Comparison of ENCODE assay signal across 7 mouse cellular contexts in genomic region chr6:86523755-86524434, GRCm38 (mm10). TPM values are rescaled to one million over a fixed set of nuclear protein-coding genes. Genes with fewer than 3 reads are reported as not detected.
DNase-seq lines count a peak whose midpoint lies in the region; ATAC-seq and TF ChIP-seq lines count a peak whose summit lies in the region.

No protein-coding gene starts in this region.

- peak overlapping the region; percentile 99 for H3K9ac ChIP-seq in forebrain, postnatal 0 days
- H3K9ac ChIP-seq in limb, embryonic 14.5 days (ENCODE audit: low read depth, low read length, severe bottlenecking) = peak overlapping the region; percentile 95
- H3K9ac ChIP-seq in midbrain, embryonic 16.5 days (ENCODE audit: low read depth, low read length) = peak overlapping the region; percentile 71

- H3K4me1 ChIP-seq in forebrain, postnatal 0 days (ENCODE audit: insufficient read depth) = peaks cover 12% of the 10 kb centered on the region
- H3K4me1 ChIP-seq in limb, embryonic 14.5 days (ENCODE audit: control insufficient read depth, insufficient read depth, low read length) = peaks cover 16% of the 10 kb centered on the region
- peaks cover 28% of the 10 kb centered on the region for H3K4me1 ChIP-seq in midbrain, embryonic 16.5 days (ENCODE audit: control insufficient read depth, insufficient read depth, low read length)

- TF ChIP-seq CTCF in forebrain, postnatal 0 days (IDR thresholded peaks at IDR 0.05; ENCODE audit: low read depth) = no peak

- no peaks in the 10 kb centered on the region for H3K27me3 ChIP-seq in forebrain, postnatal 0 days (ENCODE audit: insufficient read depth, low read length)
- no peaks in the 10 kb centered on the region for H3K27me3 ChIP-seq in limb, embryonic 14.5 days (ENCODE audit: control insufficient read depth, insufficient read depth, low read length)
- H3K27me3 ChIP-seq in midbrain, embryonic 16.5 days (ENCODE audit: control insufficient read depth, insufficient read depth, low read depth, low read length) = no peaks in the 10 kb centered on the region

- ATAC-seq in forebrain, postnatal 0 days = no peak
- ATAC-seq in limb, embryonic 14.5 days (ENCODE audit: low FRiP score, low read depth) = no peak
- no peak for ATAC-seq in midbrain, embryonic 16.5 days

- no peaks in the 10 kb centered on the region for H3K9me3 ChIP-seq in forebrain, postnatal 0 days (ENCODE audit: low read length)
- no peaks in the 10 kb centered on the region for H3K9me3 ChIP-seq in limb, embryonic 14.5 days (ENCODE audit: control insufficient read depth, low read length)
- H3K9me3 ChIP-seq in midbrain, embryonic 16.5 days (replicated peaks; ENCODE audit: control insufficient read depth, low read length, poor library complexity, severe bottlenecking) = no peaks in the 10 kb centered on the region

- H3K4me3 ChIP-seq in forebrain, postnatal 0 days (ENCODE audit: low read depth, low read length) = peak overlapping the region; percentile 95
- peak overlapping the region; percentile 65 for H3K4me3 ChIP-seq in limb, embryonic 14.5 days (replicated peaks; ENCODE audit: low read length)
- H3K4me3 ChIP-seq in midbrain, embryonic 16.5 days (ENCODE audit: low read depth, low read length) = peak overlapping the region; percentile 92

- H3K4me2 ChIP-seq in forebrain, postnatal 0 days (ENCODE audit: low read depth) = peak overlapping the region; percentile 87
- H3K4me2 ChIP-seq in limb, embryonic 14.5 days (replicated peaks; ENCODE audit: low read depth, low read length, severe bottlenecking) = peak overlapping the region; percentile 82
- peak overlapping the region; percentile 90 for H3K4me2 ChIP-seq in midbrain, embryonic 16.5 days (ENCODE audit: low read length)

- H3K27ac ChIP-seq in forebrain, postnatal 0 days (ENCODE audit: low read depth, low read length) = peak overlapping the region; percentile 81
- peak overlapping the region; percentile 88 for H3K27ac ChIP-seq in limb, embryonic 14.5 days (replicated peaks; ENCODE audit: low read depth, low read length)
- peak overlapping the region; percentile 85 for H3K27ac ChIP-seq in midbrain, embryonic 16.5 days (ENCODE audit: low read length)

- peaks cover 4% of the 10 kb centered on the region; the same call in 1 of the 2 replicates for H3K36me3 ChIP-seq in forebrain, postnatal 0 days (ENCODE audit: insufficient read depth)
- H3K36me3 ChIP-seq in limb, embryonic 14.5 days (ENCODE audit: control insufficient read depth, insufficient read depth, low read length) = peaks cover 20% of the 10 kb centered on the region
- H3K36me3 ChIP-seq in midbrain, embryonic 16.5 days (ENCODE audit: control insufficient read depth, insufficient read depth, low read length) = peaks cover 4% of the 10 kb centered on the region

- WGBS in forebrain, postnatal 0 days = 0% methylated on average over 15 of the region's 15 CpGs
- 1% methylated on average over 15 of the region's 15 CpGs for WGBS in limb, embryonic 14.5 days
- WGBS in midbrain, embryonic 16.5 days = under 1% methylated on average over 15 of the region's 15 CpGs

- DNase-seq in spleen, adult 12 weeks (ENCODE audit: low spot score) = peak; percentile 11
- DNase-seq in spleen, adult 18-20 months = no peak
- DNase-seq in cerebellum, adult 9-10 months = peak; percentile 48
- DNase-seq in forebrain, postnatal 0 days = peak; percentile 43
- DNase-seq in limb, embryonic 14.5 days (ENCODE audit: low spot score) = no peak
- DNase-seq in frontal cortex, postnatal 36 days (ENCODE audit: low spot score in 2 of 2) = no peak

- no peak for TF ChIP-seq POLR2A in limb, embryonic 14.5 days (IDR thresholded peaks at IDR 0.05; ENCODE audit: borderline replicate concordance, extremely low read depth, insufficient read depth, insufficient read length)

RNA-seq across cellular contexts. Expression of gene Pcbp1, which starts 2.2 kb away (rescaled TPM):
- total RNA-seq in forebrain, postnatal 0 days (2014; rRNA removed) = 45.7 and 49.3 TPM in 2 replicates
- 340 and 351 TPM in 2 replicates for polyA plus RNA-seq in forebrain, postnatal 0 days (2015; fragmentation: Nextera tagmentation; extraction: Ambion mirVana)
- 333 and 395 TPM in 2 replicates for polyA plus RNA-seq in limb, embryonic 14.5 days (2012; rRNA removed)
- polyA plus RNA-seq in limb, embryonic 14.5 days (2014; fragmentation: Nextera tagmentation; extraction: Ambion mirVana) = 445 and 455 TPM in 2 replicates
- 190 and 269 TPM in 2 replicates for polyA plus RNA-seq in midbrain, embryonic 16.5 days (2015; fragmentation: Nextera tagmentation; extraction: Ambion mirVana)

Comparison
In these comparisons a context has a peak if more than half of its experiments do, and no peak if none do; other contexts are left out.
1. DNase-seq: peak in spleen, adult 12 weeks (single experiment), cerebellum, adult 9-10 months (single experiment) and forebrain, postnatal 0 days (single experiment); none in spleen, adult 18-20 months (0 of 2), limb, embryonic 14.5 days (single experiment) and frontal cortex, postnatal 36 days (0 of 2).
2. Peak in every context shown above with its lines, with median percentiles within 50 percentile points of each other: H3K27ac ChIP-seq, H3K4me2 ChIP-seq, H3K4me3 ChIP-seq and H3K9ac ChIP-seq.